Mouse (Mus musculus) ES-Bruce4 (cell line): ENCODE results near the gene Actr5. TPM values are rescaled to one million over a fixed set of nuclear protein-coding genes. Genes with fewer than 3 reads are reported as not detected.

Experiments used
- H3K27ac ChIP-seq: 2 replicates; pipeline ENCODE4 v1.5.1; 2012; ENCODE audit warnings: low read length, inconsistent platforms; ENCODE audit not compliant: insufficient read depth
- H3K27me3 ChIP-seq: 2 replicates; pipeline ENCODE4 v1.6.1; 2012; ENCODE audit warnings: mild to moderate bottlenecking, low read length, inconsistent platforms; ENCODE audit not compliant: control insufficient read depth, poor library complexity, insufficient read depth, severe bottlenecking
- H3K36me3 ChIP-seq: 2 replicates; pipeline ENCODE4 v1.6.1; 2012; ENCODE audit warnings: inconsistent platforms, mild to moderate bottlenecking, low read length, moderate library complexity; ENCODE audit not compliant: control insufficient read depth, poor library complexity, insufficient read depth, severe bottlenecking
- H3K4me1 ChIP-seq: one replicate; pipeline ENCODE4 v1.8.1; 2011; ENCODE audit warnings: low read length; ENCODE audit not compliant: control insufficient read depth, insufficient read depth
- H3K4me3 ChIP-seq: 2 replicates; pipeline ENCODE4 v1.5.1; 2011; ENCODE audit warnings: low read depth, mild to moderate bottlenecking, low read length
- H3K9ac ChIP-seq: 2 replicates; pipeline ENCODE4 v1.6.1; 2012; ENCODE audit warnings: low read depth, mild to moderate bottlenecking, inconsistent platforms; ENCODE audit not compliant: poor library complexity, severe bottlenecking
- H3K9me3 ChIP-seq: replicated peaks from 2 replicates; pipeline ENCODE4 v1.6.1; 2012; ENCODE audit warnings: mild to moderate bottlenecking, low read length, inconsistent platforms; ENCODE audit not compliant: control insufficient read depth, poor library complexity, insufficient read depth, severe bottlenecking
- CTCF ChIP-seq: IDR thresholded peaks from one replicate; pipeline ENCODE4 v1.8.1; 2011; ENCODE audit warnings: low read depth, low read length
- EP300 ChIP-seq: IDR thresholded peaks from 2 replicates; pipeline ENCODE4 v1.6.1; 2011; ENCODE audit warnings: low read depth, low read length; ENCODE audit not compliant: insufficient read depth
- POLR2A ChIP-seq: IDR thresholded peaks from one replicate; pipeline ENCODE4 v1.8.1; 2011; ENCODE audit warnings: low read length; ENCODE audit not compliant: insufficient read depth
- polyA plus RNA-seq: library from polyadenylated mRNA; stranded (reverse); fragments of >200 nt; gene quantifications from 2 replicates; pipeline ENCODE4 v1.2.4, GENCODE M21; 2011; ENCODE audit warnings: low read depth; ENCODE audit not compliant: missing spikeins, insufficient read depth, insufficient read length

Actr5 gene
- polyA plus RNA-seq, 1 experiment, result 12.8 TPM

GRCm38 (mm10) chr2:158667671-158668432 lies 43.2 kb downstream of the Actr5 start:
- no peaks in the 10 kb centered on the region for H3K9me3 ChIP-seq
- H3K27ac ChIP-seq, result no peak overlapping the region
- peak overlapping the region; percentile 67 for H3K4me3 ChIP-seq
- TF ChIP-seq CTCF (no peak), EP300 (no peak), POLR2A (no peak)
- H3K36me3 ChIP-seq, result no peaks in the 10 kb centered on the region
- H3K9ac ChIP-seq, result peak overlapping the region; percentile 36
- H3K4me1 ChIP-seq, result peaks cover 1% of the 10 kb centered on the region
- H3K27me3 ChIP-seq, result peaks cover 8% of the 10 kb centered on the region; the same call in 1 of the 2 replicates

- peaks cover 8% of the 10 kb centered on the region; the same call in 1 of the 2 replicates for H3K27me3 ChIP-seq
- peak overlapping the region; percentile 67 for H3K4me3 ChIP-seq
- peaks cover 1% of the 10 kb centered on the region for H3K4me1 ChIP-seq
- H3K9ac ChIP-seq, result peak overlapping the region; percentile 18; the same call in 1 of the 2 replicates
- H3K9me3 ChIP-seq, result no peaks in the 10 kb centered on the region
- no peak overlapping the region for H3K27ac ChIP-seq
- TF ChIP-seq POLR2A (no peak), EP300 (no peak), CTCF (no peak)
- no peaks in the 10 kb centered on the region for H3K36me3 ChIP-seq
Measured at GRCm38 (mm10) chr2:158668433-158669010, 43.8 kb downstream of the Actr5 start.

GRCm38 (mm10) chr2:158669199-158670195 lies 44.8 kb downstream of the Actr5 start:
- H3K4me1 ChIP-seq, result peaks cover 1% of the 10 kb centered on the region
- H3K36me3 ChIP-seq, result no peaks in the 10 kb centered on the region
- TF ChIP-seq POLR2A (no peak), EP300 (no peak), CTCF (no peak)
- H3K4me3 ChIP-seq, result no peak overlapping the region
- H3K9me3 ChIP-seq, result no peaks in the 10 kb centered on the region
- no peak overlapping the region for H3K27ac ChIP-seq
- H3K9ac ChIP-seq, result no peak overlapping the region
- peaks cover 8% of the 10 kb centered on the region; the same call in 1 of the 2 replicates for H3K27me3 ChIP-seq

- H3K27me3 ChIP-seq, result peaks cover 8% of the 10 kb centered on the region; the same call in 1 of the 2 replicates
- TF ChIP-seq EP300, result no peak
- no peak for TF ChIP-seq CTCF
- no peak for TF ChIP-seq POLR2A
- H3K36me3 ChIP-seq, result no peaks in the 10 kb centered on the region
- no peak overlapping the region for H3K9ac ChIP-seq
- peaks cover 1% of the 10 kb centered on the region for H3K4me1 ChIP-seq
- H3K9me3 ChIP-seq, result no peaks in the 10 kb centered on the region
- H3K27ac ChIP-seq, result no peak overlapping the region
- no peak overlapping the region for H3K4me3 ChIP-seq
Measured at GRCm38 (mm10) chr2:158670571-158670970, 45.9 kb downstream of the Actr5 start.

GRCm38 (mm10) chr2:158672829-158673228 lies 48.1 kb downstream of the Actr5 start:
- no peaks in the 10 kb centered on the region for H3K9me3 ChIP-seq
- no peak overlapping the region for H3K27ac ChIP-seq
- H3K4me3 ChIP-seq, result no peak overlapping the region
- no peak overlapping the region for H3K9ac ChIP-seq
- H3K4me1 ChIP-seq, result no peaks in the 10 kb centered on the region
- no peaks in the 10 kb centered on the region for H3K36me3 ChIP-seq
- TF ChIP-seq CTCF, result no peak
- TF ChIP-seq POLR2A, result no peak
- TF ChIP-seq EP300, result no peak
- H3K27me3 ChIP-seq, result peaks cover 8% of the 10 kb centered on the region; the same call in 1 of the 2 replicates
